Mouse (Mus musculus) MEL (cell line): ENCODE results near the gene Umad1. TPM values are rescaled to one million over a fixed set of nuclear protein-coding genes. Genes with fewer than 3 reads are reported as not detected.

Experiments
- DNase-seq: peaks from one replicate; pipeline ENCODE4 v3.0.0; 2011; ENCODE audit warnings: low read depth, low spot score
- H3K27ac ChIP-seq: 2 replicates; pipeline ENCODE4 v1.5.1; 2012; ENCODE audit warnings: low read depth, mild to moderate bottlenecking, control low read depth, low read length, moderate library complexity; ENCODE audit not compliant: control insufficient read depth
- H3K27me3 ChIP-seq, 2 experiments: fragments of 150-350 bp in 1 of 2; sonication (generic) in 1 of 2; 2 replicates each; pipeline ENCODE4 v1.6.1; 2012; ENCODE audit warnings: low read length in 2 of 2, mild to moderate bottlenecking in 2 of 2, improper control_type of control experiment in 1 of 2, moderate library complexity in 1 of 2; ENCODE audit not compliant: insufficient read depth in 2 of 2, control insufficient read depth in 1 of 2
- H3K36me3 ChIP-seq, 2 experiments: 2 replicates each; pipeline ENCODE4 v1.6.1; 2012 to 2014; ENCODE audit warnings: low read length in 2 of 2, improper control_type of control experiment in 1 of 2, inconsistent platforms in 1 of 2, mild to moderate bottlenecking in 1 of 2; ENCODE audit not compliant: insufficient read depth in 2 of 2, control insufficient read depth in 1 of 2
- H3K4me1 ChIP-seq, 2 experiments: fragments of 150-350 bp in 1 of 2; sonication (generic) in 1 of 2; 2 replicates each; pipeline ENCODE4 v1.6.1; 2012; ENCODE audit warnings: low read length in 2 of 2, improper control_type of control experiment in 1 of 2, mild to moderate bottlenecking in 1 of 2; ENCODE audit not compliant: insufficient read depth in 2 of 2, control insufficient read depth in 1 of 2
- H3K4me3 ChIP-seq, 2 experiments: fragments of 150-350 bp in 1 of 2; sonication (generic) in 1 of 2; 2 replicates each; pipeline ENCODE4 v1.5.1; 2012; ENCODE audit warnings: low read depth in 2 of 2, low read length in 2 of 2, mild to moderate bottlenecking in 2 of 2, moderate library complexity in 2 of 2, control low read depth in 1 of 2, improper control_type of control experiment in 1 of 2; ENCODE audit not compliant: control insufficient read depth in 1 of 2, insufficient read depth in 1 of 2
- H3K79me2 ChIP-seq: 2 replicates; pipeline ENCODE4 v1.6.1; 2012; ENCODE audit warnings: mild to moderate bottlenecking, low read length, moderate library complexity; ENCODE audit not compliant: control insufficient read depth, poor library complexity, insufficient read depth
- H3K9ac ChIP-seq: 2 replicates; pipeline ENCODE4 v1.6.1; 2012; ENCODE audit warnings: low read depth, mild to moderate bottlenecking, control low read depth, low read length, moderate library complexity; ENCODE audit not compliant: control insufficient read depth, poor library complexity, severe bottlenecking
- H3K9me3 ChIP-seq: fragments of 150-350 bp; sonication (generic); replicated peaks from 2 replicates; pipeline ENCODE4 v1.6.1; 2012; ENCODE audit warnings: mild to moderate bottlenecking, low read length, improper control_type of control experiment, moderate library complexity; ENCODE audit not compliant: insufficient read depth
- CHD2 ChIP-seq: IDR thresholded peaks from 2 replicates; pipeline ENCODE4 v1.6.1; 2011; ENCODE audit warnings: low read length, improper control_type of control experiment
- EP300 ChIP-seq, 2 experiments: IDR thresholded peaks; 2 replicates each; pipeline ENCODE4 v1.6.1; 2011; ENCODE audit warnings: improper control_type of control experiment in 2 of 2, low read length in 2 of 2, low read depth in 1 of 2, mild to moderate bottlenecking in 1 of 2
- ETS1 ChIP-seq: IDR thresholded peaks from 2 replicates; pipeline ENCODE4 v1.6.1; 2012; ENCODE audit warnings: low read depth, mild to moderate bottlenecking, inconsistent platforms, low read length, improper control_type of control experiment, moderate library complexity
- GABPA ChIP-seq: IDR thresholded peaks from 2 replicates; pipeline ENCODE4 v1.6.1; 2012; ENCODE audit warnings: low read depth, mild to moderate bottlenecking, inconsistent platforms, low read length, improper control_type of control experiment, moderate library complexity
- HCFC1 ChIP-seq: IDR thresholded peaks from 2 replicates; pipeline ENCODE4 v1.6.1; 2012; ENCODE audit warnings: low read depth, mild to moderate bottlenecking, inconsistent platforms, low read length, improper control_type of control experiment, moderate library complexity
- KAT2A ChIP-seq: conservative IDR thresholded peaks from 2 replicates; pipeline ENCODE4 v1.6.1; 2012; ENCODE audit warnings: low read depth, low read length, improper control_type of control experiment, inconsistent platforms
- MAZ ChIP-seq: IDR thresholded peaks from 2 replicates; pipeline ENCODE4 v1.6.1; 2012; ENCODE audit warnings: low read depth, mild to moderate bottlenecking, inconsistent platforms, low read length, improper control_type of control experiment
- MEF2A ChIP-seq: IDR thresholded peaks from 2 replicates; pipeline ENCODE4 v1.6.1; 2014; ENCODE audit warnings: low read depth, mild to moderate bottlenecking, inconsistent platforms, low read length, improper control_type of control experiment; ENCODE audit not compliant: poor library complexity, insufficient replicate concordance, severe bottlenecking; ENCODE audit errors: extremely low read depth
- NRF1 ChIP-seq: IDR thresholded peaks from 2 replicates; pipeline ENCODE4 v1.6.1; 2014; ENCODE audit warnings: low read depth, mild to moderate bottlenecking, inconsistent platforms, low read length, improper control_type of control experiment, moderate library complexity; ENCODE audit not compliant: poor library complexity, insufficient read depth, severe bottlenecking
- SIN3A ChIP-seq: IDR thresholded peaks from 2 replicates; pipeline ENCODE4 v1.6.1; 2012; ENCODE audit warnings: low read length, improper control_type of control experiment, inconsistent platforms
- TAL1 ChIP-seq: IDR thresholded peaks from 2 replicates; pipeline ENCODE4 v1.6.1; 2012; ENCODE audit warnings: mild to moderate bottlenecking, inconsistent platforms, low read length, moderate library complexity, mixed read lengths
- TBP ChIP-seq: IDR thresholded peaks from 2 replicates; pipeline ENCODE4 v1.8.0; 2011; ENCODE audit warnings: low read depth, low read length, improper control_type of control experiment
- TCF12 ChIP-seq: IDR thresholded peaks from 2 replicates; pipeline ENCODE4 v1.6.1; 2014; ENCODE audit warnings: low read depth, mild to moderate bottlenecking, inconsistent platforms, low read length, improper control_type of control experiment, moderate library complexity
- USF2 ChIP-seq, 2 experiments: IDR thresholded peaks; 2 replicates each; pipeline ENCODE4 v1.6.1; 2011 to 2012; ENCODE audit warnings: improper control_type of control experiment in 2 of 2, low read length in 2 of 2, borderline replicate concordance in 1 of 2, inconsistent platforms in 1 of 2, low read depth in 1 of 2, mild to moderate bottlenecking in 1 of 2; ENCODE audit not compliant: insufficient read depth in 1 of 2
- ZC3H11A ChIP-seq: IDR thresholded peaks from 2 replicates; pipeline ENCODE4 v1.6.1; 2012; ENCODE audit warnings: low read depth, mild to moderate bottlenecking, inconsistent platforms, low read length, improper control_type of control experiment
- ZNF384 ChIP-seq: IDR thresholded peaks from 2 replicates; pipeline ENCODE4 v1.6.1; 2012; ENCODE audit warnings: low read depth, mild to moderate bottlenecking, inconsistent platforms, low read length, improper control_type of control experiment
- polyA plus RNA-seq, 2 experiments: library from polyadenylated mRNA; stranded (reverse) in 1 of 2; unstranded in 1 of 2; fragments of >175 nt in 1 of 2; fragments of >200 nt in 1 of 2; gene quantifications; 2 replicates each; pipeline versions ENCODE4 v1.2.1 to v1.2.4; 2012; ENCODE audit warnings: low replicate concordance in 2 of 2, low read depth in 1 of 2; ENCODE audit not compliant: insufficient read length in 2 of 2, insufficient read depth in 1 of 2, missing spikeins in 1 of 2
- total RNA-seq: library from RNA; depleted of rRNA; stranded (reverse); fragments of 300-350 nt; gene quantifications from 2 replicates; pipeline ENCODE4 v1.2.3, GENCODE M21; 2012

Umad1 gene
- total and polyA plus RNA-seq, 3 experiments, result 5.3 to 9.7 TPM; not detected in 1

DNA sequence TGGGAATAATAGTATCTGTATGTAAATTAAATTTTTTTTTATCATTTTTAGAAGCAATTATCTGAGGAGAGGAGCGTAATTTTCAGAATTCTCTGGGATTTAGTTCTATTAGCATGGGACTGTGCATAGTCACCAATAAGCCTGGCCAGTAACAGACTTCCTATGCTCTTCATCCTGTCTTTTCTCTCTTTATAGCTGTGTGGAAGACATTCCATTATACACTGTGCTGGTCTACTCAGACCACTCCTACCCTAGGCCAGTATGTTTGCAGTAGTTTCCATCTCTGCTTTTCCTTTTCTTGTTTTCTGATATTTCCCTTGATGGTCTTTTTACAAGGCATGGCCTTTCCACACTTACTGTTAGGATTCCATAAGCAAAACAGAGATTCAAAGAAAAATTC, 74.3 kb downstream of the Umad1 start:
- TF ChIP-seq TCF12 (no peak), GABPA (no peak), TBP (no peak), NRF1 (no peak)
- H3K9me3 ChIP-seq, result no peaks in the 10 kb centered on the region
- H3K9ac ChIP-seq, result no peak overlapping the region
- H3K79me2 ChIP-seq, result no peaks in the 10 kb centered on the region
- no peaks in the 10 kb centered on the region for H3K36me3 ChIP-seq
- H3K27ac ChIP-seq, result no peak overlapping the region
- no peaks in the 10 kb centered on the region for H3K4me1 ChIP-seq
- no peak for DNase-seq
- H3K27me3 ChIP-seq, result no peaks in the 10 kb centered on the region
- no peak overlapping the region for H3K4me3 ChIP-seq

DNA sequence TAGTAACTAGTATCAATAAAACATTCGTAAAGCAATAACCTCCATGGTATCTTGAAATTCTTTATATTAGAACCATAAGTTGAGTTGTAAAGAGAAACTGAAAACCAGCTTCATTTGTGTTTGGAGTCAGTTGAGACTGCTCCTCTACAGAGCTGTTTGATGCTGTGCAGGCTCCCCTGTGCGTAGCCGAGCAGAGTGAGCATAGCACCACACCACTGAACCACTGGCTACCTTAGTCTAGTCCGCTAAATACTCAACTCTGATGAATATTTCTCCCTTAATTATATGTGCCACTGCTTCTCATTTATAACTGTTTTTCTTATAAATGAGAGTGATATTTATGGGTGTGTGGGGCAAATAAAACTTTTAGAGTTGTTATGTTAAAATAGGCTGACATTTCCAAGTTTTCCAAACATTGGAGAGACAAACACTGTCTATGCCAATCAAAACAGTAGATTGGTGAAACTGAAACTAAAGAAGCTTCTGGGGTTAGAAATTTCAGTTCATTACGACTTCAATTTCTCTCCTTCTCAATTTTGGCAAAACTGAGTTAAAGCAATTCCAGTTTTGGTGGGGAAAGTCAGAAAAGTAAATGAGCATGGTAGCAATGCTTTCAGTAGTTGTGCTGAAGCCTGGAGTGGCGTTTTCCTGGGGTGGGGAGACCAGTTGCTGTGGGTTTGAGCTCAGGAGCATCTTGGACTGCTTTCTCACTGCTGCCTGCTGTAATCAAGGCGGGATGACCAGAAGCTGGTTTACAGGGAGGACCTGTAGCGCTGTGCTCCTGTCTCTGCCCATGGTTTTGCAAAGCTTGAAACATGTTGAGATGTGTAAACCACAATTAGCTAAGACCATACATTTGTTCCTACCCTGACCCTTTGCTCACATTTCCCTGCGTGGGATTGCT, 77.7 kb downstream of the Umad1 start:
- Histone ChIP-seq H3K36me3 (peaks cover 0 to 6% of the 10 kb centered on the region in 2 experiments; a peak in 2 of 4 replicates), H3K4me3 (no peak overlapping the region), H3K27ac (no peak overlapping the region), H3K4me1 (peaks cover 2 to 7% of the 10 kb centered on the region in 2 experiments; a peak in 3 of 4 replicates), H3K27me3 (no peaks in the 10 kb centered on the region), H3K9ac (no peak overlapping the region), H3K79me2 (no peaks in the 10 kb centered on the region), H3K9me3 (no peaks in the 10 kb centered on the region)
- no peak for TF ChIP-seq MEF2A
- no peak for TF ChIP-seq KAT2A
- no peak for TF ChIP-seq TBP
- TF ChIP-seq MAZ, result no peak
- no peak for TF ChIP-seq TAL1
- TF ChIP-seq TCF12, result no peak
- no peak for DNase-seq

DNA sequence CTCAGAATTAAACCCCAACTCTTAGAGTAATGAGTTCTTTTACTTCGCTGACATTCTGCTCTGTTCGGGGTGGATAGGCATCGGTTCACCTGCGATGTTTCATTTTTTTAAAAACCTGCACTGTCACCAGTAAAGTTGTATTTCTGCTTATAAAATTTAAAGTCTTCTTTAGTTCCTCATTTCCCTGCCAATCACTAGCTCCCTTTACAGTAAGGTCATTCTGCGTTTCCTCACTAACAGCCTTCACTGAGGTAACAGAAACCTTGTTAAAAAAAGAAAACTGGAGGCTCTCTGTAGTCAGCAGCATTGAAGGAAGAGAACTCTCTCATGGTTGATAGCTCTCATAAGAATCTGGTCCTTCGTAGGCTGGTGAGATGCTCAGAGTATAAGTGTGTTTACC, 80.4 kb downstream of the Umad1 start:
- no peak for TF ChIP-seq CHD2
- TF ChIP-seq MAZ, result no peak
- TF ChIP-seq ETS1, result no peak
- no peak for TF ChIP-seq ZC3H11A
- TF ChIP-seq EP300 (IDR thresholded peaks at IDR 0.05; ENCODE audit: low read depth in 1 of 2, low read length in 2 of 2), result 0 out of 4 replicates have a peak, but pooled peaks of 1 of the 2 experiments have one; percentile 29
- TF ChIP-seq HCFC1, result no peak
- 0 out of 2 replicates have a peak, but pooled peaks have one; percentile 45 for TF ChIP-seq SIN3A
- peak; percentile 66; the same call in 1 of the 2 replicates for TF ChIP-seq ZNF384
- no peak for TF ChIP-seq USF2 (IDR thresholded peaks at IDR 0.05; ENCODE audit: borderline replicate concordance in 1 of 2, insufficient read depth in 1 of 2, low read depth in 1 of 2, low read length in 2 of 2)
- Histone ChIP-seq H3K27me3 (no peaks in the 10 kb centered on the region), H3K4me3 (peak overlapping the region; percentile 35 to 50), H3K4me1 (peaks cover 2 to 11% of the 10 kb centered on the region in 2 experiments), H3K27ac (peak overlapping the region; percentile 47; the same call in 1 of the 2 replicates), H3K9me3 (no peaks in the 10 kb centered on the region), H3K79me2 (no peaks in the 10 kb centered on the region), H3K36me3 (peaks cover 0 to 22% of the 10 kb centered on the region in 2 experiments; a peak in 2 of 4 replicates), H3K9ac (peak overlapping the region; percentile 36)
- DNase-seq, result peak; percentile 70
